Mouse (Mus musculus) olfactory bulb, adult 2 months (tissue): ENCODE data around the gene Gon7. TPM values are rescaled to one million over a fixed set of nuclear protein-coding genes. Genes with fewer than 3 reads are reported as not detected.
A peak's percentile ranks its signal among the peaks of the same experiment; 100 is the strongest.

Experiments used
- H3K27ac ChIP-seq: fragments of 200-500 bp; 2 replicates; pipeline ENCODE4 v1.5.1; 2012; ENCODE audit warnings: low read depth, low read length; ENCODE audit not compliant: insufficient read depth
- H3K4me1 ChIP-seq: fragments of 200-500 bp; 2 replicates; pipeline ENCODE4 v1.6.1; 2012; ENCODE audit warnings: low read length; ENCODE audit not compliant: control insufficient read depth, insufficient read depth
- H3K4me3 ChIP-seq: fragments of 200-500 bp; 2 replicates; pipeline ENCODE4 v1.5.1; 2012; ENCODE audit warnings: mild to moderate bottlenecking, low read depth, low read length, moderate library complexity; ENCODE audit not compliant: insufficient read depth
- CTCF ChIP-seq: fragments of 200-500 bp; IDR thresholded peaks from 2 replicates; pipeline ENCODE4 v1.5.1; 2012; ENCODE audit warnings: low read depth, mild to moderate bottlenecking, low read length, moderate library complexity; ENCODE audit not compliant: insufficient read depth
- POLR2A ChIP-seq: fragments of 200-500 bp; IDR thresholded peaks from 2 replicates; pipeline ENCODE4 v1.6.1; 2012; ENCODE audit warnings: mild to moderate bottlenecking, low read depth, low read length, moderate library complexity; ENCODE audit not compliant: insufficient read depth
- WGBS: fragments of 180-500 bp; shearing (Covaris S2); methylation state at CpG from one replicate; pipeline ENCODE4 v1.1.7; 2018; 5-methylcytosine and 5-hydroxymethylcytosine counted together
- polyA plus RNA-seq: library from polyadenylated mRNA; stranded (reverse); fragments of >200 nt; gene quantifications from 2 replicates; pipeline ENCODE4 v1.2.4, GENCODE M21; 2012; ENCODE audit warnings: low replicate concordance; ENCODE audit not compliant: missing spikeins, insufficient read depth, insufficient read length

The Gon7 gene
- polyA plus RNA-seq, 1 experiment = not detected

GRCm38 (mm10) chr12:102704457-102705198 is 53.0 kb downstream of the Gon7 start, which contains the start of gene Itpk1:
Gene Itpk1, minus strand, starts transcription at chr12:102704930.
- TF ChIP-seq POLR2A (peak; percentile 69), CTCF (no peak)
- Histone ChIP-seq H3K4me1 (peaks cover 39% of the 10 kb centered on the region), H3K27ac (peak within 1 kb of the TSS; percentile 94), H3K4me3 (peak within 1 kb of the TSS; percentile 100)
- WGBS = 1% methylated on average over 100 of the region's 105 CpGs

- Histone ChIP-seq H3K27ac (peak overlapping the region; percentile 66), H3K4me1 (peaks cover 43% of the 10 kb centered on the region), H3K4me3 (peak overlapping the region; percentile 96)
- 7% methylated on average over 17 of the region's 17 CpGs for WGBS
- no peak for TF ChIP-seq CTCF
- no peak for TF ChIP-seq POLR2A
Observed at GRCm38 (mm10) chr12:102703921-102704408, 53.6 kb downstream of the Gon7 start.

- Histone ChIP-seq H3K4me1 (peaks cover 48% of the 10 kb centered on the region), H3K27ac (peak overlapping the region; percentile 49; the same call in 1 of the 2 replicates), H3K4me3 (peak overlapping the region; percentile 96)
- WGBS = 14% methylated on average over 6 of the region's 6 CpGs
- TF ChIP-seq POLR2A = no peak
- no peak for TF ChIP-seq CTCF
Observed at GRCm38 (mm10) chr12:102703441-102703840, 54.2 kb downstream of the Gon7 start.

Other genes with a start within 250 kb of the Gon7 start
- gene Chga, start 202.8 kb downstream of the Gon7 start, polyA plus RNA-seq = not detected in 2 replicates
- not detected in 2 replicates for gene Itpk1, start 52.9 kb downstream of the Gon7 start, polyA plus RNA-seq
- not detected in 2 replicates for gene Moap1, start 14.1 kb downstream of the Gon7 start, polyA plus RNA-seq
- gene Tmem251, start 14.0 kb downstream of the Gon7 start, polyA plus RNA-seq = not detected in 2 replicates
- gene Gm28051, start within 50 bp of the Gon7 start, polyA plus RNA-seq = not detected in 2 replicates
- gene Ubr7, start 164 bp upstream of the Gon7 start, polyA plus RNA-seq = not detected in 2 replicates
- not detected in 2 replicates for gene Gm20604, start 869 bp upstream of the Gon7 start, polyA plus RNA-seq
- gene Btbd7, start 120.7 kb upstream of the Gon7 start, polyA plus RNA-seq = not detected in 2 replicates
- not detected in 2 replicates for gene Cox8c, start 141.5 kb upstream of the Gon7 start, polyA plus RNA-seq
- not detected in 2 replicates for gene Unc79, start 191.1 kb upstream of the Gon7 start, polyA plus RNA-seq